Comparison of ENCODE assay signal across 30 mouse cellular contexts in the genomic region with DNA sequence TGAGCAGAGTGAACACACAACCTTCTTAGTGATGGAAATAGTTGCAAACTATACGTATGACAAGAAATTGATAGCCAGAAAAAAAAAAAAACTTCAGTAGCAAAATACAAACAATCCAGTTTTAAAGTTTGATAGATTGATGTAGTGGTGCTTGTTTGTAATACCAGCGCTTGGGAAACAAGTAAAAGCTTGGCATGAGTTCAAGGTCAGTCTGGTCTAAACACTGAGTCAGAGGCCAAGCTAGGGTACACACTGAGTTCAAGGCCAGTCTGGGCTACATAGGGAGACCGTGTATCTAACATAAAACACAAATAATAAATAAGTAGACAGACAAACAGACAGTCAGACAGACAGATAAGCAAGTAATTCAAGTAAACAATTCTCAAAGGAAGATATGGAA.
"Had no signal": no experiment of that assay in that cellular context is flagged by ENCODE, and none has a peak within 500 bp of the region (broad histone marks: within the 10 kb centered on the region; RNA-seq: fewer than 3 reads in every experiment).

No protein-coding gene starts in this region.

- H3K9me3 ChIP-seq: limb, embryonic 10.5 days; limb, embryonic 12.5 days; limb, embryonic 13.5 days; limb, embryonic 15.5 days; liver, embryonic 13.5 days; liver, embryonic 15.5 days; lung, embryonic 15.5 days; megakaryocyte, embryonic 14.5 days; midbrain, embryonic 10.5 days; midbrain, embryonic 12.5 days; midbrain, embryonic 13.5 days; midbrain, embryonic 15.5 days; neural tube, embryonic 12.5 days; neural tube, embryonic 13.5 days had no signal

- H3K4me1 ChIP-seq: limb, embryonic 10.5 days; limb, embryonic 12.5 days; limb, embryonic 13.5 days; limb, embryonic 15.5 days; liver, embryonic 13.5 days; liver, embryonic 15.5 days; lung, embryonic 15.5 days; megakaryocyte, embryonic 14.5 days; midbrain, embryonic 10.5 days; midbrain, embryonic 12.5 days; midbrain, embryonic 13.5 days; midbrain, embryonic 15.5 days; neural tube, embryonic 12.5 days; neural tube, embryonic 13.5 days had no signal

- H3K4me3 ChIP-seq: limb, embryonic 10.5 days; limb, embryonic 12.5 days; limb, embryonic 13.5 days; limb, embryonic 15.5 days; liver, embryonic 13.5 days; liver, embryonic 15.5 days; lung, embryonic 15.5 days; megakaryocyte, embryonic 14.5 days; midbrain, embryonic 10.5 days; midbrain, embryonic 12.5 days; midbrain, embryonic 13.5 days; midbrain, embryonic 15.5 days; myocyte; neural tube, embryonic 12.5 days; neural tube, embryonic 13.5 days had no signal

- H3K36me3 ChIP-seq: limb, embryonic 10.5 days; limb, embryonic 12.5 days; limb, embryonic 13.5 days; limb, embryonic 15.5 days; liver, embryonic 13.5 days; liver, embryonic 15.5 days; lung, embryonic 15.5 days; midbrain, embryonic 10.5 days; midbrain, embryonic 12.5 days; midbrain, embryonic 13.5 days; midbrain, embryonic 15.5 days; neural tube, embryonic 12.5 days; neural tube, embryonic 13.5 days had no signal

- H3K4me2 ChIP-seq: limb, embryonic 12.5 days; limb, embryonic 13.5 days; limb, embryonic 15.5 days; liver, embryonic 11.5 days; liver, embryonic 13.5 days; liver, embryonic 15.5 days; lung, embryonic 14.5 days; lung, embryonic 15.5 days; midbrain, embryonic 11.5 days; midbrain, embryonic 12.5 days; midbrain, embryonic 13.5 days; midbrain, embryonic 15.5 days; neural tube, embryonic 12.5 days; neural tube, embryonic 13.5 days had no signal

- DNase-seq: liver; liver, embryonic 13.5 days; liver, postnatal 0 days; lung, adult 18-20 months; lung, adult 2 months; lung, postnatal 10 days; lung, postnatal 14 days; lung, postnatal 36 days; lung, postnatal 4 days had no signal

- H3K9ac ChIP-seq: limb, embryonic 12.5 days; limb, embryonic 13.5 days; limb, embryonic 15.5 days; liver, embryonic 13.5 days; liver, embryonic 14.5 days; liver, embryonic 15.5 days; liver, postnatal 0 days; lung, embryonic 14.5 days; lung, embryonic 15.5 days; midbrain, embryonic 12.5 days; midbrain, embryonic 13.5 days; midbrain, embryonic 15.5 days; neural tube, embryonic 12.5 days; neural tube, embryonic 13.5 days had no signal

- H3K27me3 ChIP-seq: limb, embryonic 15.5 days; liver, embryonic 13.5 days; liver, embryonic 15.5 days; lung, embryonic 15.5 days; megakaryocyte, embryonic 14.5 days; midbrain, embryonic 15.5 days; neural tube, embryonic 12.5 days had no signal

- ATAC-seq: liver, postnatal 0 days; lung, postnatal 0 days; midbrain, embryonic 13.5 days; midbrain, embryonic 15.5 days; midbrain, embryonic 16.5 days had no signal

- H3K27ac ChIP-seq: limb, embryonic 10.5 days; limb, embryonic 12.5 days; limb, embryonic 13.5 days; limb, embryonic 15.5 days; liver, embryonic 13.5 days; liver, embryonic 14.5 days; liver, embryonic 15.5 days; lung, embryonic 15.5 days; macrophage; midbrain, embryonic 10.5 days; midbrain, embryonic 12.5 days; midbrain, embryonic 13.5 days; midbrain, embryonic 15.5 days; neural tube, embryonic 12.5 days; neural tube, embryonic 13.5 days had no signal
